ENCODE assay signal across 20 mouse cellular contexts in the genomic region with DNA sequence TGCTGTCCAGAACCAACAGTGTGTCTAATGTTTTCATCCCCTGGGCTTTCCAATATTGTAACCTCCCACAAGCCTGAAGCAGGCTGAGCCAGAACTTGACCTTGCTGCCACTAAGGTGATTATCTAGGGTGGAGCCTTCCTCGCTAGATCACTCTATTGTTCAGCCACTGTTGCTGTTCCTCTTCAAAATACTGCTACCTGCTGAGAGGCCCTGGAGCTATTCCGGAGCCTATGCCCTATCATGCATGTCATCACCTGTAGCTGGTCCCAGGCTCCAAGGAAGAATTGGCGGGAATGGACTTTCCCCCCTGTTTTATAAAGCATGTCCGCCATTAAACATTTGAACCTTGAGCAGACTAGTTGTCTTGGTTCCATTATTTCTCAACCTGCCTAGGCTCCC. TPM values are rescaled to one million over a fixed set of nuclear protein-coding genes. Genes with fewer than 3 reads are reported as not detected.
"Had no signal": no experiment of that assay in that cellular context is flagged by ENCODE, and none has a peak within 500 bp of the region (broad histone marks: within the 10 kb centered on the region; RNA-seq: fewer than 3 reads in every experiment).

No protein-coding gene starts in this region.

RNA-seq across cellular contexts. Expression of a gene that starts 7.8 kb away (rescaled TPM):
- polyA plus RNA-seq: cortical plate, adult 2 months; embryonic facial prominence, embryonic 10.5 days; embryonic facial prominence, embryonic 11.5 days; embryonic facial prominence, embryonic 12.5 days; embryonic facial prominence, embryonic 13.5 days; embryonic facial prominence, embryonic 14.5 days; erythroblast, embryonic 14.5 days; forebrain, embryonic 10.5 days; forebrain, embryonic 11.5 days; forebrain, embryonic 12.5 days; forebrain, embryonic 13.5 days; forebrain, embryonic 14.5 days; forebrain, embryonic 15.5 days; forebrain, embryonic 16.5 days; forebrain, postnatal 0 days; frontal cortex, adult 2 months; gonadal fat pad, adult 2 months; heart, adult 2 months; heart, embryonic 10.5 days had no signal

RNA-seq across cellular contexts. Expression of a gene that starts 27.4 kb away (rescaled TPM):
- polyA plus RNA-seq: embryonic facial prominence, embryonic 11.5 days; embryonic facial prominence, embryonic 13.5 days; embryonic facial prominence, embryonic 15.5 days; erythroblast, embryonic 14.5 days; heart, adult 2 months had no signal

RNA-seq across cellular contexts. Expression of a gene that starts 27.8 kb away (rescaled TPM):
- polyA plus RNA-seq: cortical plate, adult 2 months; embryonic facial prominence, embryonic 10.5 days; embryonic facial prominence, embryonic 11.5 days; embryonic facial prominence, embryonic 12.5 days; embryonic facial prominence, embryonic 13.5 days; embryonic facial prominence, embryonic 14.5 days; embryonic facial prominence, embryonic 15.5 days; erythroblast, embryonic 14.5 days; forebrain, embryonic 10.5 days; forebrain, embryonic 11.5 days; forebrain, embryonic 12.5 days; forebrain, embryonic 13.5 days; forebrain, embryonic 14.5 days; forebrain, embryonic 15.5 days; forebrain, embryonic 16.5 days; forebrain, postnatal 0 days; frontal cortex, adult 2 months; gonadal fat pad, adult 2 months; heart, adult 2 months; heart, embryonic 10.5 days had no signal

RNA-seq across cellular contexts. Expression of a gene that starts 38.6 kb away (rescaled TPM):
- polyA plus RNA-seq: cortical plate, adult 2 months; embryonic facial prominence, embryonic 10.5 days; embryonic facial prominence, embryonic 11.5 days; embryonic facial prominence, embryonic 12.5 days; embryonic facial prominence, embryonic 13.5 days; embryonic facial prominence, embryonic 14.5 days; embryonic facial prominence, embryonic 15.5 days; erythroblast, embryonic 14.5 days; forebrain, embryonic 10.5 days; forebrain, embryonic 11.5 days; forebrain, embryonic 12.5 days; forebrain, embryonic 13.5 days; forebrain, embryonic 14.5 days; forebrain, embryonic 15.5 days; forebrain, embryonic 16.5 days; forebrain, postnatal 0 days; frontal cortex, adult 2 months; gonadal fat pad, adult 2 months; heart, adult 2 months; heart, embryonic 10.5 days had no signal

RNA-seq across cellular contexts. Expression of a gene that starts 48.7 kb away (rescaled TPM):
- polyA plus RNA-seq: cortical plate, adult 2 months; embryonic facial prominence, embryonic 10.5 days; embryonic facial prominence, embryonic 11.5 days; embryonic facial prominence, embryonic 12.5 days; embryonic facial prominence, embryonic 13.5 days; embryonic facial prominence, embryonic 14.5 days; embryonic facial prominence, embryonic 15.5 days; erythroblast, embryonic 14.5 days; forebrain, embryonic 10.5 days; forebrain, embryonic 11.5 days; forebrain, embryonic 12.5 days; forebrain, embryonic 13.5 days; forebrain, embryonic 14.5 days; forebrain, embryonic 15.5 days; forebrain, embryonic 16.5 days; forebrain, postnatal 0 days; frontal cortex, adult 2 months; gonadal fat pad, adult 2 months; heart, adult 2 months; heart, embryonic 10.5 days had no signal
